Mouse (Mus musculus): Measurements from ENCODE around the gene Pum2.
A peak's percentile ranks its signal among the peaks of the same experiment; 100 is the strongest.

DNA sequence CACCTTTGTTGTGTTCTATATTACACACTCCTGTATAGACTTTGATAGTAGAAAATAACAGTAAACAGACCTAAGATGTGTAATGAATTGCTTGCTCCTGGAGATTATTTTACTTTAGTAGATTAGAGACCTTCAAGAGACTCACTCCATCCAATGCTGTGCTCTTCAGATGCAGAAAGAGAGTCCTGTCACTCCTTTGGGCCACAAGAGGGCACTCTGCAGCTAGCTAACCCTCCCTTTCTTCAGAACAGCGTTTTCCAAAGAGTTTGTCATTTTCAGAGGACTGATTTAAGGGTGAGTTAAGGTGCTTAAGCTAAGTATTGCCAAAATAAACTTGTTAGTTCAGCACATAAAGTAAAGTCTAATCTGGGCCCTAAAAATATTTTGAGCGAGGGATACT lies 25.0 kb downstream of the Pum2 start:
- peak; percentile 69 for TF ChIP-seq CTCF (conservative IDR thresholded peaks at IDR 0.05; ENCODE audit: low read length)
- TF ChIP-seq NANOG (IDR thresholded peaks at IDR 0.05; ENCODE audit: borderline replicate concordance, low read length): no peak
- no peak for TF ChIP-seq POU5F1 (IDR thresholded peaks at IDR 0.05; ENCODE audit: borderline replicate concordance, low read length)
